ENCODE assay signal across 21 mouse cellular contexts in genomic region chr6:134804736-134805277, GRCm38 (mm10). TPM values are rescaled to one million over a fixed set of nuclear protein-coding genes. Genes with fewer than 3 reads are reported as not detected.
DNase-seq lines count a peak whose midpoint lies in the region; ATAC-seq and TF ChIP-seq lines count a peak whose summit lies in the region.
"Had no signal": no experiment of that assay in that cellular context is flagged by ENCODE, and none has a peak within 500 bp of the region (broad histone marks: within the 10 kb centered on the region; RNA-seq: fewer than 3 reads in every experiment).

No protein-coding gene starts in this region.

- no peak overlapping the region for H3K9ac ChIP-seq in kidney, postnatal 0 days (ENCODE audit: low read depth, low read length)
- no peak overlapping the region for H3K9ac ChIP-seq in kidney, embryonic 14.5 days (ENCODE audit: low read depth, low read length)
- H3K9ac ChIP-seq: forebrain, postnatal 0 days; limb, embryonic 13.5 days; liver, embryonic 15.5 days; neural tube, embryonic 13.5 days had no signal

- ATAC-seq in kidney, postnatal 0 days (replicated peaks; ENCODE audit: low FRiP score, low read depth): 0 out of 2 replicates have a peak, but pooled peaks have one; percentile 30
- ATAC-seq in kidney, embryonic 14.5 days (ENCODE audit: low FRiP score, low TSS enrichment): no peak
- ATAC-seq: activated CD4-positive, CD25-positive, alpha-beta regulatory T cell, adult 4 months; forebrain, postnatal 0 days; hindbrain, postnatal 0 days; intestine, postnatal 0 days had no signal

- H3K9me3 ChIP-seq in kidney, postnatal 0 days (replicated peaks; ENCODE audit: low read length): no peaks in the 10 kb centered on the region
- no peaks in the 10 kb centered on the region for H3K9me3 ChIP-seq in kidney, embryonic 14.5 days (ENCODE audit: control insufficient read depth, low read length)
- no peaks in the 10 kb centered on the region for H3K9me3 ChIP-seq in limb, embryonic 10.5 days (replicated peaks)
- H3K9me3 ChIP-seq: forebrain, embryonic 10.5 days; hindbrain, embryonic 10.5 days; limb, embryonic 13.5 days; liver, embryonic 15.5 days; neural tube, embryonic 13.5 days had no signal

- H3K36me3 ChIP-seq in kidney, postnatal 0 days (ENCODE audit: insufficient read depth, low read length): no peaks in the 10 kb centered on the region
- H3K36me3 ChIP-seq in kidney, embryonic 14.5 days (ENCODE audit: control insufficient read depth, insufficient read depth, low read length): no peaks in the 10 kb centered on the region
- H3K36me3 ChIP-seq in limb, embryonic 10.5 days: no peaks in the 10 kb centered on the region
- H3K36me3 ChIP-seq: forebrain, embryonic 10.5 days; hindbrain, embryonic 10.5 days; limb, embryonic 13.5 days; liver, embryonic 15.5 days; neural tube, embryonic 13.5 days had no signal

- WGBS in kidney, postnatal 0 days: 58% methylated on average over 5 of the region's 5 CpGs
- WGBS in kidney, embryonic 14.5 days: 79% methylated on average over 5 of the region's 5 CpGs
- 74% methylated on average over 5 of the region's 5 CpGs for WGBS in limb, embryonic 10.5 days

- H3K4me3 ChIP-seq in kidney, postnatal 0 days (replicated peaks; ENCODE audit: low read depth, low read length): no peak overlapping the region
- no peak overlapping the region for H3K4me3 ChIP-seq in kidney, embryonic 14.5 days (ENCODE audit: low read length)
- no peak overlapping the region for H3K4me3 ChIP-seq in limb, embryonic 10.5 days
- H3K4me3 ChIP-seq: forebrain, embryonic 10.5 days; hindbrain, embryonic 10.5 days; limb, embryonic 13.5 days; liver, embryonic 15.5 days; neural tube, embryonic 13.5 days had no signal

- no peak overlapping the region for H3K27ac ChIP-seq in kidney, postnatal 0 days
- H3K27ac ChIP-seq in kidney, embryonic 14.5 days (ENCODE audit: low read depth, low read length): no peak overlapping the region
- no peak overlapping the region for H3K27ac ChIP-seq in limb, embryonic 10.5 days
- H3K27ac ChIP-seq: forebrain, embryonic 10.5 days; hindbrain, embryonic 10.5 days; hindbrain, postnatal 0 days; limb, embryonic 13.5 days; liver, embryonic 15.5 days; neural tube, embryonic 13.5 days had no signal

- no peak for TF ChIP-seq CTCF in kidney, postnatal 0 days (IDR thresholded peaks at IDR 0.05; ENCODE audit: low read depth)

- 0 out of 2 replicates have a peak, but pooled peaks cover 7% of the 10 kb centered on the region for H3K4me1 ChIP-seq in kidney, postnatal 0 days (replicated peaks; ENCODE audit: insufficient read depth, low read length)
- H3K4me1 ChIP-seq in kidney, embryonic 14.5 days (ENCODE audit: control insufficient read depth, insufficient read depth, low read length): no peaks in the 10 kb centered on the region
- no peaks in the 10 kb centered on the region for H3K4me1 ChIP-seq in limb, embryonic 10.5 days
- H3K4me1 ChIP-seq: limb, embryonic 13.5 days; neural tube, embryonic 13.5 days had no signal

- no peak overlapping the region for H3K4me2 ChIP-seq in kidney, postnatal 0 days (ENCODE audit: low read length)
- no peak overlapping the region for H3K4me2 ChIP-seq in kidney, embryonic 14.5 days (replicated peaks; ENCODE audit: low read depth, low read length)
- H3K4me2 ChIP-seq: limb, embryonic 13.5 days; liver, embryonic 15.5 days; midbrain, embryonic 11.5 days; neural tube, embryonic 13.5 days had no signal

- H3K27me3 ChIP-seq in kidney, postnatal 0 days (ENCODE audit: insufficient read depth, low read length): no peaks in the 10 kb centered on the region
- H3K27me3 ChIP-seq in kidney, embryonic 14.5 days (ENCODE audit: control insufficient read depth, insufficient read depth, low read length): no peaks in the 10 kb centered on the region
- no peaks in the 10 kb centered on the region for H3K27me3 ChIP-seq in limb, embryonic 10.5 days (ENCODE audit: low read depth, poor library complexity, severe bottlenecking)
- H3K27me3 ChIP-seq: limb, embryonic 13.5 days; liver, embryonic 15.5 days; neural tube, embryonic 13.5 days had no signal

- peak; percentile 51 for DNase-seq in adrenal gland, adult 8-10 months
- DNase-seq in adrenal gland, adult 18-20 months (ENCODE audit: low spot score in 2 of 2): no peak
- DNase-seq in kidney, postnatal 0 days (ENCODE audit: low spot score): no peak
- peak; percentile 89 for DNase-seq in Muller cell, postnatal 12 days (ENCODE audit: inconsistent ontology term)
- DNase-seq in limb, embryonic 10.5 days (ENCODE audit: low spot score): peak; percentile 9
- DNase-seq in layer of hippocampus, postnatal 10 days (ENCODE audit: low spot score in 2 of 2): no peak
- DNase-seq in neural tube, embryonic 10.5 days (ENCODE audit: extremely low spot score, low spot score): no peak
- DNase-seq: cerebellum, adult 11 months; cerebellum, postnatal 14 days; forebrain, postnatal 0 days; gastrocnemius, postnatal 36 days had no signal

RNA-seq across cellular contexts. Expression of gene Dusp16, which starts 12.4 kb away (rescaled TPM):
- 10 to 100 TPM; 24.6 to 41.3 (median 32.6) TPM for total RNA-seq in adrenal gland, adult 8-10 months (2022)
- 10 to 100 TPM; 26.1 to 33.5 TPM for total RNA-seq in adrenal gland, adult 18-20 months (2021)
- 10.1 and 10.3 TPM in 2 replicates for polyA plus RNA-seq in kidney, postnatal 0 days (2015; fragmentation: Nextera tagmentation; extraction: Ambion mirVana)
- polyA plus RNA-seq in kidney, embryonic 14.5 days (2014; fragmentation: Nextera tagmentation; extraction: Ambion mirVana): 8.6 and 12.3 TPM in 2 replicates
- polyA plus RNA-seq in limb, embryonic 10.5 days (2016; fragmentation: Nextera tagmentation; extraction: Ambion mirVana): 8.7 and 10.0 TPM in 2 replicates
- 1 to 10 TPM; 7.3 to 7.6 TPM for total RNA-seq in layer of hippocampus, postnatal 10 days (2021)

RNA-seq across cellular contexts. Expression of gene Crebl2, which starts 25.1 kb away (rescaled TPM):
- total RNA-seq in adrenal gland, adult 8-10 months (2022): 10 to 100 TPM; 47.1 to 63.4 (median 58.0) TPM
- total RNA-seq in adrenal gland, adult 18-20 months (2021): 10 to 100 TPM; 29.6 to 36.7 TPM
- polyA plus RNA-seq in kidney, postnatal 0 days (2015; fragmentation: Nextera tagmentation; extraction: Ambion mirVana): 5.2 and 5.6 TPM in 2 replicates
- polyA plus RNA-seq in kidney, embryonic 14.5 days (2014; fragmentation: Nextera tagmentation; extraction: Ambion mirVana): 1.7 and 2.0 TPM in 2 replicates
- 0.79 and 0.99 TPM in 2 replicates for polyA plus RNA-seq in limb, embryonic 10.5 days (2016; fragmentation: Nextera tagmentation; extraction: Ambion mirVana)
- 10 to 100 TPM; 11.6 to 12.4 TPM for total RNA-seq in layer of hippocampus, postnatal 10 days (2021)

Comparison
In these comparisons a context has a peak if more than half of its experiments do, and no peak if none do; other contexts are left out.
1. DNase-seq: peak in adrenal gland, adult 8-10 months (single experiment), Muller cell, postnatal 12 days (single experiment) and limb, embryonic 10.5 days (single experiment); none in adrenal gland, adult 18-20 months (0 of 2), kidney, postnatal 0 days (single experiment), layer of hippocampus, postnatal 10 days (0 of 2) and neural tube, embryonic 10.5 days (single experiment).